Mouse (Mus musculus): ENCODE results near the gene Olfr1348. TPM values are rescaled to one million over a fixed set of nuclear protein-coding genes. Genes with fewer than 3 reads are reported as not detected.

Olfr1348 gene
- not detected for total RNA-seq (2023)

GRCm38 (mm10) chr7:6508648-6509047 lies at the start of gene Olfr1348:
TSS of gene Olfr1348 (minus strand) at chr7:6508748.

GRCm38 (mm10) chr7:6522850-6523249 lies 14.3 kb upstream of the Olfr1348 start, which contains the start of gene Olfr1349:
TSS of gene Olfr1349 (minus strand) at chr7:6522950.

DNA sequence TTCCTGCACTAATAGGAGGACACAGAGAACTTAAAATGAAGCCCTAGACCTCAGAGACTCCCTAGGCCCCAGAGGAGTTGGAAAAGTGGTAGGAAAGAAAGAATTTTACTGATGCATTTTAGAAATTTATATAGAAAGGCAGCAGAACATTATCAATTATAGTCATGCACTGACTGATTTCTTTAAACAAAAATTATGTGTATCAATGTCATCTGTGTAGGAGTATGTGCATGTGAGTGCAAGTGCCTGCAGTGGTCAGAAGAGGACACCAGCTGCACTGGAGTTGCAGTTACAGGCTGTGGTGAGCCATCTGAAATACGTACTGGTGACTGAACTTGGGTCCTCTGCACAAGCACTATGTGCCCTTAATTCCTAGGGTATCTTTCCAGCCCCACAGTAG lies 8.9 kb downstream of the Olfr1348 start, which contains the start of gene Olfr1347:
Gene Olfr1347 (minus strand): TSS at position 101 of the 400 bp plus-strand sequence.

GRCm38 (mm10) chr7:6486841-6487240 lies 21.7 kb downstream of the Olfr1348 start, which contains the start of gene Olfr5:
TSS of gene Olfr5 (minus strand) at chr7:6486941.

DNA sequence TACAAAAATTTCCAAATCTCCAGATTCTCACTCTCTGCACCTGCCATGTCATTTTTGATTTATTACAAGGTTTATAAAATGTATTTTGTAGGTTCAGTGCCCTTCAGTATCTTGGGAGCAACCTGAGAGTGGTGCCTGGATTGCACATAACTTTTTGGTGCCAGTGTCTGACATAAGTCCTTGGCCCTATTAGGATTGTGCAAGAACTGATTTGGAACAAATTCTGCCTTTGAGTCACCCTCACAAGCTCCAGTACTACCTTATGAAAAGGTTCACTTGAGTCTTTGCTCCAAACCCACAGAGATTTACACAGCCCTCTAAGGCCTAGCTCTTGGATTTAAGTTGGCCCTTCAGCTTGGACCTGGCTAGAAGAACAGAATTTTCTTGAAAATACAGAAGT lies 41.6 kb downstream of the Olfr1348 start, which contains the start of gene Olfr1346:
Gene Olfr1346 (plus strand): TSS at position 151 of the 400 bp plus-strand sequence.

DNA sequence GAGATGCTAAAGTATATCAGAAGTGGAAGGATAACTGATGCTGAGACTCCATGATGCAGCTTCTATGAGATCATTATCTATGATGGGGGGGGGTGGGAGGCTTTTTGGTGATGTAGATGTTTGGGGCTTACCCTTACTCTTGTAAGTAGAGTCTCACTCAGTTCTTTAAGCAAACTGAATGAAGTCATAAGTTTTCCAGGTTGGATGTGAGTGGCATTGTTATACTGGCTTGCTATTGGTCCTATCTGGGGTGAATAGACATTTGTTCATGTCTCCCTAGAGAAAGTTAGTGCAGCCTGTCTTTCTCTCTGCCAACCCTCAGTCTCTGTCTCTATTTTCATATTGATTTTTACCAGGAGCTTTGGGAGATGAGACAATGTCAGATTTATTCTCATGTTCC lies 52.7 kb downstream of the Olfr1348 start, which contains the start of gene Olfr1336:
Gene Olfr1336 (plus strand): TSS at position 301 of the 400 bp plus-strand sequence.

Other genes with a start within 250 kb of the Olfr1348 start
- 2.9 TPM for gene Zfp667, start 222.2 kb downstream of the Olfr1348 start, total RNA-seq (2023)
- gene Zfp583, start 177.5 kb downstream of the Olfr1348 start, total RNA-seq (2023) = 2.7 TPM
- gene Gm3854, start 165.0 kb downstream of the Olfr1348 start, total RNA-seq (2023) = 1.1 TPM
- gene Zfp78, start 145.5 kb downstream of the Olfr1348 start, total RNA-seq (2023) = 2.5 TPM
- gene Zfp28, start 125.5 kb downstream of the Olfr1348 start, total RNA-seq (2023) = 3.5 TPM
- gene Smim17, start 110.0 kb downstream of the Olfr1348 start, total RNA-seq (2023) = not detected
- gene Gm20715, start 98.5 kb downstream of the Olfr1348 start, total RNA-seq (2023) = not detected
- gene Olfr1344, start 70.1 kb downstream of the Olfr1348 start, total RNA-seq (2023) = not detected
- not detected for gene Olfr1336, start 52.6 kb downstream of the Olfr1348 start, total RNA-seq (2023)
- gene Olfr1346, start 41.6 kb downstream of the Olfr1348 start, total RNA-seq (2023) = not detected
- not detected for gene Olfr5, start 21.8 kb downstream of the Olfr1348 start, total RNA-seq (2023)
- gene Olfr1347, start 9.0 kb downstream of the Olfr1348 start, total RNA-seq (2023) = not detected
- gene Olfr1349, start 14.2 kb upstream of the Olfr1348 start, total RNA-seq (2023) = not detected
- gene Olfr1350, start 56.1 kb upstream of the Olfr1348 start, total RNA-seq (2023) = not detected
- not detected for gene Zim1, start 187.7 kb upstream of the Olfr1348 start, total RNA-seq (2023)
- gene Peg3, start 221.7 kb upstream of the Olfr1348 start, total RNA-seq (2023) = not detected
- not detected for gene Usp29, start 221.8 kb upstream of the Olfr1348 start, total RNA-seq (2023)

Data from CD4-positive naive resting alpha-beta T cell, adult 57 days (primary cell).